In the genomic region with DNA sequence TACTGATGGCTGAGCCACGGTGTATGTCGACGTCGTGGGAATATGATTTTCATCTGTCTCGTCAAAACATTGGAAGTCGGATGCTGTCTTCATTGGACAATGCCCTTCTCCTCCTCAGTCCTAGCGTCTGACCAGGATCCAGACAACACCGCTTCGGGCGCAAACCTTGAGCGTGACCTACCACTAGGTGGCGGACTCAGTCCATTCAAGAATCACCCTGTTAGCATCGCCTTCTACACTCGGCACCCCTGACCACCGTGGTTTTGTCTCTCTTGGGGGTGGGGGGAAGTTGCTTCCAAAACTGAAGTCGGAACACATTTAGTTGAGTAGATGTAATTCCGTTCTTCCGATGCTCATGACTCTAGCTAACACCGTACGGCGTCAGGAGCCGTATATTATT, we compare ENCODE assay signal across 8 mouse cellular contexts. TPM values are rescaled to one million over a fixed set of nuclear protein-coding genes. Genes with fewer than 3 reads are reported as not detected.
DNase-seq lines count a peak whose midpoint lies in the region; ATAC-seq and TF ChIP-seq lines count a peak whose summit lies in the region.

No protein-coding gene starts in this region.

- peak overlapping the region; percentile 67 for H3K4me2 ChIP-seq in hindbrain, embryonic 13.5 days
- H3K4me2 ChIP-seq in lung, postnatal 0 days (replicated peaks; ENCODE audit: low read depth, low read length): peak overlapping the region; percentile 94

- H3K9ac ChIP-seq in hindbrain, embryonic 13.5 days: no peak overlapping the region
- H3K9ac ChIP-seq in lung, postnatal 0 days (replicated peaks; ENCODE audit: low read depth): peak overlapping the region; percentile 44

- H3K27ac ChIP-seq in hindbrain, embryonic 13.5 days: no peak overlapping the region
- peak overlapping the region; percentile 81 for H3K27ac ChIP-seq in lung, postnatal 0 days (ENCODE audit: low read length)
- H3K27ac ChIP-seq in thymus, adult 2 months (ENCODE audit: control insufficient read depth, insufficient read depth, low read length): peak overlapping the region; percentile 79; the same call in 1 of the 2 replicates

- peaks cover 61% of the 10 kb centered on the region for H3K27me3 ChIP-seq in hindbrain, embryonic 13.5 days
- no peaks in the 10 kb centered on the region for H3K27me3 ChIP-seq in lung, postnatal 0 days (replicated peaks; ENCODE audit: insufficient read depth, low read length)
- no peaks in the 10 kb centered on the region for H3K27me3 ChIP-seq in thymus, adult 2 months (ENCODE audit: control insufficient read depth, insufficient read depth, low read length)

- TF ChIP-seq EP300 in lung, postnatal 0 days (IDR thresholded peaks at IDR 0.05): no peak

- H3K4me1 ChIP-seq in hindbrain, embryonic 13.5 days (replicated peaks): peaks cover 55% of the 10 kb centered on the region
- H3K4me1 ChIP-seq in lung, postnatal 0 days (ENCODE audit: insufficient read depth, low read depth, low read length): peaks cover 30% of the 10 kb centered on the region
- peaks cover 28% of the 10 kb centered on the region for H3K4me1 ChIP-seq in thymus, adult 2 months (replicated peaks; ENCODE audit: control insufficient read depth, insufficient read depth, low read length)

- WGBS in hindbrain, embryonic 13.5 days: 1% methylated on average over 22 of the region's 22 CpGs
- 0% methylated on average over 22 of the region's 22 CpGs for WGBS in lung, postnatal 0 days
- WGBS in thymus, adult 2 months: under 1% methylated on average over 22 of the region's 22 CpGs

- peak overlapping the region; percentile 33 for H3K4me3 ChIP-seq in hindbrain, embryonic 13.5 days
- H3K4me3 ChIP-seq in lung, postnatal 0 days (ENCODE audit: low read depth, low read length): peak overlapping the region; percentile 46
- H3K4me3 ChIP-seq in thymus, adult 2 months (ENCODE audit: control insufficient read depth, insufficient read depth, low read length): peak overlapping the region; percentile 67

- peak; percentile 98 for TF ChIP-seq CTCF in lung, postnatal 0 days (IDR thresholded peaks at IDR 0.05)
- peak; percentile 92 for TF ChIP-seq CTCF in thymus, adult 2 months (IDR thresholded peaks at IDR 0.05; ENCODE audit: borderline replicate concordance, control insufficient read depth, extremely low read depth, insufficient read depth, low read length, poor library complexity)

- H3K36me3 ChIP-seq in hindbrain, embryonic 13.5 days: no peaks in the 10 kb centered on the region
- no peaks in the 10 kb centered on the region for H3K36me3 ChIP-seq in lung, postnatal 0 days (ENCODE audit: insufficient read depth, low read length)
- peaks cover 12% of the 10 kb centered on the region; the same call in 1 of the 2 replicates for H3K36me3 ChIP-seq in thymus, adult 2 months (ENCODE audit: control insufficient read depth, insufficient read depth, low read length)

- H3K9me3 ChIP-seq in hindbrain, embryonic 13.5 days: no peaks in the 10 kb centered on the region
- H3K9me3 ChIP-seq in lung, postnatal 0 days (ENCODE audit: low read length): no peaks in the 10 kb centered on the region

- DNase-seq in NIH3T3 (ENCODE audit: low read depth): peak; percentile 96
- peak; percentile 97 for DNase-seq in cerebellum, postnatal 14 days
- peak; percentile 89 to 90 for DNase-seq in frontal cortex, postnatal 25 days (ENCODE audit: low spot score in 2 of 2)
- DNase-seq in layer of hippocampus, postnatal 10 days (ENCODE audit: low spot score in 2 of 2): peak; percentile 94
- DNase-seq in lung, postnatal 0 days (ENCODE audit: low spot score): peak; percentile 95
- DNase-seq in ovary, adult 18-20 months (ENCODE audit: low spot score): peak; percentile 75
- peak; percentile 91 for DNase-seq in thymus, adult 2 months

- TF ChIP-seq POLR2A in thymus, adult 2 months (IDR thresholded peaks at IDR 0.05; ENCODE audit: control insufficient read depth, extremely low read depth, insufficient read depth, low read length, poor library complexity): no peak

- ATAC-seq in hindbrain, embryonic 13.5 days (ENCODE audit: low FRiP score): 0 out of 2 replicates have a peak, but pooled peaks have one; percentile 32
- peak; percentile 41 for ATAC-seq in lung, postnatal 0 days

RNA-seq across cellular contexts. Expression of gene Gm37419, which starts 4.1 kb away (rescaled TPM):
- not detected in 2 replicates for polyA plus RNA-seq in hindbrain, embryonic 13.5 days (2015; fragmentation: Nextera tagmentation; extraction: Ambion mirVana)
- not detected for total RNA-seq in layer of hippocampus, postnatal 10 days (2021)
- not detected in 2 replicates for polyA plus RNA-seq in lung, postnatal 0 days (2015; fragmentation: Nextera tagmentation; extraction: Ambion mirVana)
- polyA plus RNA-seq in thymus, adult 2 months (2012; rRNA removed): not detected in 2 replicates

RNA-seq across cellular contexts. Expression of gene Bcl6, which starts 4.5 kb away (rescaled TPM):
- 0.22 and 0.32 TPM in 2 replicates for polyA plus RNA-seq in hindbrain, embryonic 13.5 days (2015; fragmentation: Nextera tagmentation; extraction: Ambion mirVana)
- total RNA-seq in layer of hippocampus, postnatal 10 days (2021): 10 to 100 TPM; 31.9 to 36.6 TPM
- polyA plus RNA-seq in lung, postnatal 0 days (2015; fragmentation: Nextera tagmentation; extraction: Ambion mirVana): 2.3 TPM in 2 replicates
- 103 and 116 TPM in 2 replicates for polyA plus RNA-seq in thymus, adult 2 months (2012; rRNA removed)

RNA-seq across cellular contexts. Expression of gene Rtp2, which starts 52.0 kb away (rescaled TPM):
- polyA plus RNA-seq in hindbrain, embryonic 13.5 days (2015; fragmentation: Nextera tagmentation; extraction: Ambion mirVana): not detected in 2 replicates
- 1 to 10 TPM in 1 of 2 experiments, under 1 TPM in 1; 0.82 to 1.1 TPM for total RNA-seq in layer of hippocampus, postnatal 10 days (2021)
- not detected in 2 replicates for polyA plus RNA-seq in lung, postnatal 0 days (2015; fragmentation: Nextera tagmentation; extraction: Ambion mirVana)
- polyA plus RNA-seq in thymus, adult 2 months (2012; rRNA removed): not detected in 2 replicates

Comparison
In these comparisons a context has a peak if more than half of its experiments do, and no peak if none do; other contexts are left out.
1. RNA of gene Bcl6, which starts 4.5 kb away (polyA plus RNA-seq): 103 to 116 TPM in thymus, adult 2 months; 2.3 TPM in lung, postnatal 0 days and 0.22 to 0.32 TPM in hindbrain, embryonic 13.5 days; every median in the first group is over 10 times any median in the second.
2. Peak in every context shown above with its lines, with median percentiles within 50 percentile points of each other: DNase-seq and H3K4me3 ChIP-seq.